Mouse (Mus musculus) cerebellum, adult 2 months (tissue): ENCODE results near the gene Osm. TPM values are rescaled to one million over a fixed set of nuclear protein-coding genes. Genes with fewer than 3 reads are reported as not detected.
A peak's percentile ranks its signal among the peaks of the same experiment; 100 is the strongest.

ENCODE experiments used
- DNase-seq, 2 experiments: peaks; one replicate each; pipeline ENCODE4 v3.0.0; 2021
- H3K27ac ChIP-seq: fragments of 200-500 bp; 2 replicates; pipeline ENCODE4 v1.5.1; 2012; ENCODE audit warnings: low read length, control low read depth, inconsistent platforms; ENCODE audit not compliant: insufficient read depth
- H3K27me3 ChIP-seq: fragments of 200-500 bp; 2 replicates; pipeline ENCODE4 v1.6.1; 2012; ENCODE audit warnings: inconsistent platforms, mild to moderate bottlenecking, low read length, moderate library complexity; ENCODE audit not compliant: control insufficient read depth, insufficient read depth
- H3K4me1 ChIP-seq: fragments of 200-500 bp; 2 replicates; pipeline ENCODE4 v1.6.1; 2011; ENCODE audit warnings: low read length; ENCODE audit not compliant: control insufficient read depth, insufficient read depth
- H3K4me3 ChIP-seq: fragments of 200-500 bp; replicated peaks from 2 replicates; pipeline ENCODE3; 2011; ENCODE audit warnings: mild to moderate bottlenecking, low read depth, low read length, control low read depth; ENCODE audit not compliant: insufficient read depth
- CTCF ChIP-seq: fragments of 200-500 bp; IDR thresholded peaks from 2 replicates; pipeline ENCODE4 v1.5.1; 2011; ENCODE audit warnings: low read depth, mild to moderate bottlenecking, control low read depth, low read length, moderate library complexity, borderline replicate concordance; ENCODE audit not compliant: insufficient read depth
- POLR2A ChIP-seq: fragments of 200-500 bp; IDR thresholded peaks from 2 replicates; pipeline ENCODE4 v1.6.1; 2011; ENCODE audit warnings: low read length, control low read depth, borderline replicate concordance; ENCODE audit not compliant: insufficient read depth
- WGBS: fragments of 180-500 bp; shearing (Covaris S2); methylation state at CpG from one replicate; pipeline ENCODE4 v1.1.7; 2018; 5-methylcytosine and 5-hydroxymethylcytosine counted together
- polyA plus RNA-seq: library from polyadenylated mRNA; depleted of rRNA; stranded (reverse); fragments of >200 nt; gene quantifications from 2 replicates; pipeline ENCODE4 v1.2.3, GENCODE M21; 2012

The Osm gene
- polyA plus RNA-seq, 1 experiment, result 0.03 TPM

DNA sequence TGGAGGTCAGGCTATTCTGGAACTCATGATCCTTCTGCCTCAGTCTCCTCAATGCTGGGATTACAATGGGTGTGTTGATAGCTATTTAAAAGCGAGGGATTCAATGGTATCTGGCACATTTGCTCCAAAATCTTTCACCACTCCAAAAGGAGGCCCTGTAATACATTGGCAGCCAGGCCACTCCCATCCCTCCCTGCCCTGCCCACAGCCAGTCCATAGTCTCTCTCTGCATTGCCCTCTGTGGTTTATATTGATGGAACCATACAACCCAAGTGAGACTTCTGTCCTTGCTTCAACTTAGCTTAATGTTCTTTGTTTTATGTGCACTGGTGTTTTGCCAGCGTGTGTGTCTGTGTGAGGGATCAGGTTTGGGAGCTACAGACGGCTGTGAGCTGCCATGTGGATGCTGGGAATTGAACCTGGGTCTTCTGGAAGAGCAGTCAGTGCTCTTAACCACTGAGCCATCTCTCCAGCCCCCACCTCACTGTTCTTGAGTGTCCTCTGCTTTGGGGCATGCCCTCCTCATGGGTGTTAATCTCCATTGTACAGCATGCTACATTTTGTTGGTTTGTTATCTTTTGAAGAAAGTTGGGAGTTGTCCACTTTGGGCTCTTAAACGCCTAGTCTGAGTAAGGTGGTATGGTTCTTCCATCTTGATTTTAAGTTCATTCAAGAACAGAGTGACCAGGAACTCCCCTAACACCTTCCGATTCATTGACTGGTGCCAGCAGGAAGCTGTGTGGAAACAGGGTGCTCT lies 9.5 kb upstream of the Osm start:
- 95% methylated on average over 5 of the region's 5 CpGs for WGBS
- DNase-seq, result no peak
- TF ChIP-seq CTCF (no peak), POLR2A (no peak)
- Histone ChIP-seq H3K27ac (no peak overlapping the region), H3K4me1 (peaks cover 9% of the 10 kb centered on the region), H3K4me3 (no peak overlapping the region), H3K27me3 (no peaks in the 10 kb centered on the region)

DNA sequence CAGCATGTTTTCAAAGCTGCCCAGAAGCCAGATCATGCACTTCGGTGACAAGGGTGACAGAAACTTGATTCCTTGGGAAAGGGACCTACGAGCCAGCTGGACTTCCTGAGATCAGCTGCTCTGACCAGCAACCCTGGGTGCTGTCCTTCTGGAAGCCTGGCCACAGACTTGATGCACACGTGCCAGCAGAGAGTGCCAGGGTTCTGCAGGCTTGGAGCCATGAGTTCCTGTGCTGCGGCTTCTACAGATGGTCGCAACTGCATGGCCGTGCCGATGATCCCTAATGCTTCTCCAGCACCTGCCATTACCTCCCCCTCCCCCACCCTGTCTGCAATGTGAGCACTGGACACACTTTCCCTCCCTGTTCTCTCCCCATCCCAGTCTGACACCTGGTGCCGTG lies 7.8 kb upstream of the Osm start:
- no peak overlapping the region for H3K27ac ChIP-seq
- WGBS, result 2% methylated on average over 8 of the region's 8 CpGs
- no peaks in the 10 kb centered on the region for H3K27me3 ChIP-seq
- DNase-seq, result peak; percentile 84 to 91
- no peak for TF ChIP-seq CTCF
- no peak for TF ChIP-seq POLR2A
- no peak overlapping the region for H3K4me3 ChIP-seq
- H3K4me1 ChIP-seq, result peaks cover 9% of the 10 kb centered on the region

DNA sequence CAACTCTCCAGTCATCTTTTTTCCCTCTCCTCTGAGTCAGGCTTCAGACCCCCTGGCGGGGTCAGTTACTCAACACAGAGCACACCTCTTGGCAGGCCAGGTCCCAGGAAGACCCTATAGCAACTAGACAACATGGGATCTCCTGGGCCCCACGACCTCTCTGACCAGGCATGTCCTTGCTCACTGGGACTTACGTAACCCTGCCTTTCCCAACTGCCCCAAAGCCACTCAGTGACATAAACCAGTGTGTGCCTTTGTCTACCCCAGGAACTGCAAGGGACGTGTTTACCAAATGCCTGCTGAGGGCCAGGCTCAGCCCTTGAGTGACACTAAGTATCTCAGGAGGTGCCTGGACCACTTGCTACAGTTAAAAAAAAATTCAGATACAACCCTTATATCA lies 6.4 kb upstream of the Osm start:
- no peaks in the 10 kb centered on the region for H3K27me3 ChIP-seq
- no peak for DNase-seq
- no peak overlapping the region for H3K4me3 ChIP-seq
- 90% methylated on average over 4 of the region's 4 CpGs for WGBS
- H3K4me1 ChIP-seq, result peaks cover 9% of the 10 kb centered on the region
- no peak for TF ChIP-seq POLR2A
- TF ChIP-seq CTCF, result no peak
- H3K27ac ChIP-seq, result no peak overlapping the region

DNA sequence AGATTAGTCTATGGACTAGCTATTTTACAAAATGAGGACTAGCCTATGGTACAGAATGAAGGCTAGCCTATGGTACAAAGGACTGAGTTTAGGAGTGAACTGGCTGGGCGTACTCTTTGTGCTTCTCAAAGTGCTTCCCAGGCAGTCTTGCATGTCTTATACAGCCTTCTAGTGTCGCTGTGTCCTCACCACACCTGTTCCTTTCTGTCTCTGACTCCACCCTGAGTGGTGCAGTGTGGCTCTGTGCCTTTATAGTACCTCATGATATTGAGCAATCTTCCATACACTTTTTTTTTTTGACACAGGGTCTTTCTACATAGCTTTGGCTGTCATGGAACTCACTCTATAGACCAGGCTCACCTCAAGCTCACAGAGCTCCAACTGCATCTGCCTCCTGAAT lies 4.8 kb upstream of the Osm start:
- DNase-seq, result no peak
- no peak overlapping the region for H3K27ac ChIP-seq
- TF ChIP-seq CTCF (no peak), POLR2A (no peak)
- peaks cover 9% of the 10 kb centered on the region for H3K4me1 ChIP-seq
- H3K4me3 ChIP-seq, result no peak overlapping the region
- H3K27me3 ChIP-seq, result no peaks in the 10 kb centered on the region
- WGBS, result 99% methylated on average over 2 of the region's 2 CpGs

DNA sequence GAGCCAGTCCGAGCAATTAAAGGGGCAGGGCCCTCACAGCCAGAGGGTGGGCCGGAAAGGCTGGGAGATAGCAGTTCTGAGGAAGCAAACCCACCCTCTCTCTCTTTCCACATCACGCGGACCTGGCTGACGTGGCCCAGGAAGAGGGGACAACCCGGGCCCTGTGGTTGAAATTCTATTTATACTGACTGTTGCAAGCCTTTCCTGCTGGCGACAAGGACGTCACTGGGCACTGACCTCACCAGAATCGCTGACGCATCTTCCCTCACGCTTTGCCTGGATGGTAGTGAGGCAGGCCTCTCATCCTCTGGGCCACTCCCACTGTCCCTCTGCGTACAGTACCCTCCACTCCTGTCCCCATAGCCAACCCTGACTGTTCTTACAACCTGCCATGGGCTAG lies 3.6 kb upstream of the Osm start:
- no peak for TF ChIP-seq POLR2A
- no peak for TF ChIP-seq CTCF
- DNase-seq, result no peak
- 93% methylated on average over 12 of the region's 12 CpGs for WGBS
- Histone ChIP-seq H3K4me3 (no peak overlapping the region), H3K4me1 (peaks cover 9% of the 10 kb centered on the region), H3K27me3 (no peaks in the 10 kb centered on the region), H3K27ac (no peak overlapping the region)

DNA sequence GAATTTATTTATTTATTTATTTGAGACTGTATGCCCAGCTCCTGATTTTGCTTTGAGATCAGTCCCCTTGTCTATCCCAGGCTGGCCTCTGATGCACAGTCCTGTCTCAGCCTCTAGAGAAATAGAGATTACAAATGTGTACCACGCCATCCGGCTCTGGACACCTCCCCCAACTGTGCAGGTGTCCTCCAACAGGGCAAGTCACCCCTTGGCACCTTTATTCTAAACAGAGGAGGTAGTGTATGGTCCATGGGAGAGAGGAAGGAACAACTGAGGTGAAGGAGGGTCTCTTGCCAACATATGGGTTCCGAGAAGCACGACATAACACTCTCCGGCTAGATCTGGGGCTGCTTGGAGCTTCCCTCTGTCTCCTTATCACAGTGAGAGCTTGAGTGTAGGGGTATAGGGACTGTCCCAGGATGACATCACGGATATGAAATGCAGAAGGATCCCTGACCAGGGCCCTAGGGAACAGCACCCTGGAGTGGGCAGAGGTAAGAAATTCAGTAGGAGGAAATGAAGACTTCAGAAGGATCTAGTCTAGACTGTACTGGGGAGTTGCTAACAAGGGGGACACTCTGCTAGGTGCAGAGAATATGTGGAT lies 1.1 kb upstream of the Osm start:
- H3K27ac ChIP-seq, result no peak overlapping the region
- no peak overlapping the region for H3K4me3 ChIP-seq
- no peak for TF ChIP-seq CTCF
- no peak for TF ChIP-seq POLR2A
- H3K4me1 ChIP-seq, result no peaks in the 10 kb centered on the region; the same call in 1 of the 2 replicates
- DNase-seq, result no peak
- 97% methylated on average over 6 of the region's 6 CpGs for WGBS
- no peaks in the 10 kb centered on the region for H3K27me3 ChIP-seq

DNA sequence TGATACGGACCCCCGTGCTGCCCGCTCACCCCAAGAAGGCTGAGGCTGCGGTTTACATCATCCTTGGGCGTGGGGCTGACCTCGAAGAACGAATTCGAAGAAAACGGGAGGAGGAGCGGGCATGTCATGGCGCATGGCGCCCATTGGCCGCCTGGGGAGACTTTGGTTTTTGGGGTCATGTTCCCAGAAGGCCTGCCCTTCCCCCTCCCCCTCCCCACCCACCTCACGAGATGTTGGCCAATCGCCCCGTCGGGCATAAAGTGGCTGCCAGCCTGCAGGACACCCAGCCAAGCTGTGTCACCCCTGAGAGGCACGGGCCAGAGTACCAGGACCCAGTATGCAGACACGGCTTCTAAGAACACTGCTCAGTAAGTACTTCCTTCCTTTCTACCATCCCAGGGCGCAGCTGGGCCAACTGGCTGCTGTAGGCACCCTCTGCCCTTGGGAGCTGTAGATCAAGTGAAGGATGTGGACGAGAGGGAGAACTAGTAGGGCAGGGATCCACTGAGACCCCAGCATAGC lies 387 bp downstream of the Osm start:
- Histone ChIP-seq H3K27ac (no peak overlapping the region), H3K4me1 (no peaks in the 10 kb centered on the region), H3K27me3 (no peaks in the 10 kb centered on the region), H3K4me3 (no peak overlapping the region)
- 66% methylated on average over 21 of the region's 21 CpGs for WGBS
- no peak for TF ChIP-seq POLR2A
- TF ChIP-seq CTCF, result no peak
- no peak for DNase-seq

DNA sequence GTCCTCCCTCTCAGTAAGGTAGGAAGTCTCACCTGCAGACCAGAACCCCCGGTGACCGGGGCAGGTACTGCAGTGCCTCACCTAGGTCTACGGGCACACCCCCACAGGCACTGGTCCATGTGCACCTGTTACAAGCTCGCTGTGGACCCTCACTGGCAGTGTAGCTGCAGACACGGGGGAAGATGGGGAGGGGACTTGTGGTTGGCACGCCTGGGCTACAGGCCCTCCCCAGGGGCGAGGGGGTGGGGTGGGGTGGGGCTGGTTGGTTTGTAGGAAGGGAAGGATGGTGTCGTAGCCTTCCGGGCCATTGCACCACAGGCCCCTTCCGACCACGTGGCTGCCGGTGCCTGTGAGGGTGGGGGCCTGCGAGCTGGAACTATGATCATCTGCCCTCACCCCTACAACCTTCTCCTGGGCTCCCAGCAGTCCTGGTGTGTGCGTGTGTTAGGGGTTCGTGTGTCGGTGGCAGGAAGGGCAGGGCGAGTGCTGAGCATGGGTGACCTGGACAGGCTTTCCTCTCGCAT lies 1.2 kb downstream of the Osm start:
- no peak for DNase-seq
- Histone ChIP-seq H3K27me3 (no peaks in the 10 kb centered on the region), H3K4me1 (no peaks in the 10 kb centered on the region), H3K27ac (no peak overlapping the region), H3K4me3 (no peak overlapping the region)
- TF ChIP-seq CTCF (no peak), POLR2A (no peak)
- 74% methylated on average over 18 of the region's 18 CpGs for WGBS
